Mouse (Mus musculus) midbrain, embryonic 10.5 days (tissue): Measurements from ENCODE around the gene Arid5b. TPM values are rescaled to one million over a fixed set of nuclear protein-coding genes. Genes with fewer than 3 reads are reported as not detected.

Source experiments
- DNase-seq: peaks from one replicate; pipeline ENCODE4 v3.0.0-alpha.2; 2017; ENCODE audit warnings: low spot score
- H3K27ac ChIP-seq: fragments of 300-500 bp; sonication (generic); replicated peaks from 2 replicates; pipeline ENCODE4 v1.5.1; 2016; ENCODE audit warnings: mild to moderate bottlenecking
- H3K27me3 ChIP-seq: fragments of 300-500 bp; sonication (generic); 2 replicates; pipeline ENCODE4 v1.6.1; 2016; ENCODE audit warnings: low read depth, mild to moderate bottlenecking; ENCODE audit not compliant: poor library complexity, severe bottlenecking
- H3K36me3 ChIP-seq: fragments of 300-500 bp; sonication (generic); 2 replicates; pipeline ENCODE4 v1.6.1; 2016; ENCODE audit warnings: mild to moderate bottlenecking, moderate library complexity
- H3K4me1 ChIP-seq: fragments of 300-500 bp; sonication (generic); 2 replicates; pipeline ENCODE4 v1.6.1; 2016
- H3K4me3 ChIP-seq: fragments of 300-500 bp; sonication (generic); 2 replicates; pipeline ENCODE4 v1.5.1; 2016; ENCODE audit warnings: mild to moderate bottlenecking, moderate library complexity
- H3K9me3 ChIP-seq: fragments of 300-500 bp; sonication (generic); replicated peaks from 2 replicates; pipeline ENCODE4 v1.6.1; 2016; ENCODE audit warnings: mild to moderate bottlenecking
- WGBS: fragments of 180-500 bp; shearing (Covaris S2); methylation state at CpG from one replicate; pipeline ENCODE4 v1.1.7; 2016; 5-methylcytosine and 5-hydroxymethylcytosine counted together
- polyA plus RNA-seq: library from polyadenylated mRNA; unstranded; fragments of >200 nt; fragmentation: Nextera tagmentation; extraction: Ambion mirVana; gene quantifications from 2 replicates; pipeline ENCODE4 v1.2.1, GENCODE M21; 2016

The Arid5b gene
- polyA plus RNA-seq, 1 experiment from 2014 or later, result 7.8 TPM

DNA sequence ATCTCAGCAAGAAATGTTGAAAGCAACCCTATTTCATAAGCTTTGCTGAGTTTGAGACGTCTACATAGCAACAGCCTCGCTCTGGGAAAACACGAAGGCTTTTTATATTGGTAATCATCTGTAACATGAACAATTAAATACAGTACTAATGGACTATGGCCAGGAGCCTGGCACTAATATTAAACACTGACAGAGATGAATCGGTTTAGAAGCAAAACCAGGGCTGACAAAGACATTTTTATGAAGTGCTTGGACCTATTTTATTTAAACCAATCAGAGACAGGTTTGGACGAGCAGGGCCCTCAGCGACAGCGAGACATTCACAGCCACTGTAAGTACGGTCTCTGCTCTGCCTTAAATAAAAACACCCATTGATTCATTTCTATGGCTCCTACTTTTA lies 165.6 kb downstream of the Arid5b start:
- WGBS, result 92% methylated on average over 8 of the region's 8 CpGs

GRCm38 (mm10) chr10:68110607-68111006 lies 167.9 kb downstream of the Arid5b start:
- Histone ChIP-seq H3K27me3 (no peaks in the 10 kb centered on the region), H3K27ac (no peak overlapping the region), H3K9me3 (no peaks in the 10 kb centered on the region), H3K36me3 (no peaks in the 10 kb centered on the region), H3K4me1 (peaks cover 16% of the 10 kb centered on the region; the same call in 1 of the 2 replicates), H3K4me3 (no peak overlapping the region)
- 63% methylated on average over 5 of the region's 5 CpGs for WGBS
- no peak for DNase-seq

More for the DNA sequence above, 165.6 kb downstream of the Arid5b start:
- Histone ChIP-seq H3K4me1 (peaks cover 10% of the 10 kb centered on the region; the same call in 1 of the 2 replicates), H3K4me3 (no peak overlapping the region), H3K36me3 (0 out of 2 replicates have a peak, but pooled peaks cover 4% of the 10 kb centered on the region), H3K9me3 (no peaks in the 10 kb centered on the region), H3K27ac (no peak overlapping the region), H3K27me3 (no peaks in the 10 kb centered on the region)
- DNase-seq, result no peak

- no peak overlapping the region for H3K4me3 ChIP-seq
- H3K27ac ChIP-seq, result no peak overlapping the region
- 76% methylated on average over 8 of the region's 8 CpGs for WGBS
- no peaks in the 10 kb centered on the region for H3K9me3 ChIP-seq
- no peak for DNase-seq
- no peaks in the 10 kb centered on the region for H3K27me3 ChIP-seq
- H3K4me1 ChIP-seq, result peaks cover 19% of the 10 kb centered on the region; the same call in 1 of the 2 replicates
- H3K36me3 ChIP-seq, result no peaks in the 10 kb centered on the region
Measured at GRCm38 (mm10) chr10:68110182-68110581, 168.4 kb downstream of the Arid5b start.

DNA sequence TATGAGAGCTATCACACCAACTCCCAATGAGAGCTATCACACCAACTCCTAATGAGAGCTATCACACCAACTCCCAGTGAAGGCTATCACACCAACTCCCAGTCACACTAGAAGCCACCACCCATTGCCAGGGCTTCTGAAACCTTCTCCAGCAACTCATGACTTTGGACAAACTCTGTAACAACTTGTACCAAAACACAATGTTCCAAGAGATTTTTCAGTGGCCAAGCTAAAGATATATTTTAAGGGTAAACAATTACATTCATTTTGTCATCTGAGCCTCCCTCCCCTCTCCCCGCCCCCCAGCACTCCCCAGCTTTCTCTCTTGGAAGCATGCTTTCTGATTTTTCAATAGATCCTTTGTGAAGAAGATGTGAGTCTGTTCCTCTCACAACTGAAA lies 168.9 kb downstream of the Arid5b start:
- no peaks in the 10 kb centered on the region for H3K36me3 ChIP-seq
- WGBS, result 91% methylated on average over 1 of the region's 1 CpGs
- H3K4me1 ChIP-seq, result peaks cover 23% of the 10 kb centered on the region
- H3K27me3 ChIP-seq, result no peaks in the 10 kb centered on the region
- H3K27ac ChIP-seq, result no peak overlapping the region
- no peak overlapping the region for H3K4me3 ChIP-seq
- no peaks in the 10 kb centered on the region for H3K9me3 ChIP-seq
- no peak for DNase-seq

DNA sequence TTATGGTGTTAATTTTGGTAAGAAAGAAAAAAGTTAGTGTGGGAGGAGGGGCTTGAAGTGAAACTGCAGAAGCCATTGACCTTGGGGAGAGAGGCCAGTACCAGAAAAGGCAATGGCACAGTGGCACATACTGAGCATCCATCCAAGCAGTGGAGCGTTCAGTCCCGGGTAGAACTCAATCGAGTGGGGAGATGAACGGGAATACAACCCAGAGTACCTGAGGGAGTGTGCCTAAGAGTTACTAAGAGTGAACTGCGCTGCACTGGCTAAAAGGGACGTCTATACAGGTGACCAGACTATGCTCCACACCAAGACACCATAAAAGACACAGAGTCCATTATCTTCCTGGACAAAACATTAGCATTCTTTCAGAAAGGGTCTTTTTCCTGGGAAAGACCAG lies 170.8 kb downstream of the Arid5b start:
- whole genome bisulfite sequencing, result 88% methylated on average over 6 of the region's 6 CpGs
- no peak overlapping the region for H3K27ac ChIP-seq
- DNase-seq, result no peak

DNA sequence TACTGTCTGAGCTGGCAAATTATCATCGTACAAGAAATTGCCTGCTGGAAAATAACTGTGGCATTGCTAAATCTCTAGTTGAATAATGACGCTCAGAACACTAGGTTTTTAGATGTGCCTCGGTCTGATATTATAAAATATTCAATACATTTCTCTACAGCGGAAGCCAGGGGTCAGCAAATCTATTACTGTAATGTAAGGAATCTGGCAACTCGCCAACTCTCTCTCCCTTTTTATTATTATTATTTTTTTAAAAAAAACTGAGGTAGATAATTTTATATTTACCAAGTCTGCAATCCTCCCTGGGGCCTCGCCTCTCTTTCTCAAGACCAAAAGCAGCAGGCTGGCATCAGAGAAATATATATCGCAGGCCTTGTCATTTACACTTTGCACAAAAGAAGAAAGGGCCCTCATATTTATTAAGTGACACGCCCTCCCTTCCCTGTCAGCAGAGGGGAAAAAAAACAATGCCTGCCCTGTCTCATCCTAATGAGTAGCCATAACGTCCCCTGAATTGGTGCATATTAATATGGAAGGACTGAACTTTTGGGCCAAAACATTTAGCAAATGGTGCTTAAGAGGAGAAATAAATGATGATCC lies 172.1 kb downstream of the Arid5b start:
- no peaks in the 10 kb centered on the region for H3K9me3 ChIP-seq
- H3K27me3 ChIP-seq, result no peaks in the 10 kb centered on the region
- no peak overlapping the region for H3K4me3 ChIP-seq
- H3K36me3 ChIP-seq, result no peaks in the 10 kb centered on the region
- no peak overlapping the region for H3K27ac ChIP-seq
- H3K4me1 ChIP-seq, result peaks cover 31% of the 10 kb centered on the region
- 86% methylated on average over 9 of the region's 9 CpGs for WGBS
- DNase-seq, result no peak

More for the DNA sequence above, 170.8 kb downstream of the Arid5b start:
- Histone ChIP-seq H3K4me1 (peaks cover 31% of the 10 kb centered on the region), H3K4me3 (no peak overlapping the region), H3K9me3 (no peaks in the 10 kb centered on the region), H3K27me3 (no peaks in the 10 kb centered on the region), H3K36me3 (no peaks in the 10 kb centered on the region)

- 83% methylated on average over 14 of the region's 14 CpGs for WGBS
- peaks cover 26% of the 10 kb centered on the region for H3K4me1 ChIP-seq
- no peaks in the 10 kb centered on the region for H3K9me3 ChIP-seq
- H3K4me3 ChIP-seq, result no peak overlapping the region
- peak overlapping the region; percentile 43; the same call in 1 of the 2 replicates for H3K27ac ChIP-seq
- H3K36me3 ChIP-seq, result no peaks in the 10 kb centered on the region
- no peak for DNase-seq
- H3K27me3 ChIP-seq, result no peaks in the 10 kb centered on the region
Measured at GRCm38 (mm10) chr10:68104881-68105781, 173.4 kb downstream of the Arid5b start.

- DNase-seq, result peak; percentile 26
- Histone ChIP-seq H3K9me3 (no peaks in the 10 kb centered on the region), H3K4me1 (peaks cover 21% of the 10 kb centered on the region), H3K36me3 (no peaks in the 10 kb centered on the region), H3K27ac (peak overlapping the region; percentile 43; the same call in 1 of the 2 replicates), H3K27me3 (no peaks in the 10 kb centered on the region), H3K4me3 (no peak overlapping the region)
- WGBS, result 18% methylated on average over 2 of the region's 2 CpGs
Measured at GRCm38 (mm10) chr10:68104481-68104880, 174.1 kb downstream of the Arid5b start.

DNA sequence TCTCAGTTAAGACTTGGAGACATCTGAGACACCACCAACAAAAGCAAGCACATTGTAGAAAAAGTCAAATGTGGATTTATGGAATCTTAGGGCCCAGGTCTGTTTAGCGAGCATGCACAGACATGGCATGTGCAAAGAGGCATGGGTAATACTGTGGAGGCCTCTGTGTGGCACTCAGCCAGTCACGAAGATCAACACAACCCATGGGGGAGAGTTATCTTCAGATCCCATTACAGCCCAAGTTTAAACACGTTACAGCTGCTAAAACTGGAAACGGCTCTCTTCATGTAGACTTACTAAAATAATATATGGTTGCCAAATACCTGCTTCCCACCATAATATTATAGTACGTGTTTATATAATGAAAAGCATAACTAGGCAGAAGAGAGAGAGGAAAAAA lies 174.6 kb downstream of the Arid5b start:
- DNase-seq, result no peak
- Histone ChIP-seq H3K4me1 (peaks cover 21% of the 10 kb centered on the region), H3K27me3 (no peaks in the 10 kb centered on the region), H3K36me3 (no peaks in the 10 kb centered on the region), H3K4me3 (no peak overlapping the region), H3K27ac (no peak overlapping the region), H3K9me3 (no peaks in the 10 kb centered on the region)
- 80% methylated on average over 5 of the region's 5 CpGs for WGBS

DNA sequence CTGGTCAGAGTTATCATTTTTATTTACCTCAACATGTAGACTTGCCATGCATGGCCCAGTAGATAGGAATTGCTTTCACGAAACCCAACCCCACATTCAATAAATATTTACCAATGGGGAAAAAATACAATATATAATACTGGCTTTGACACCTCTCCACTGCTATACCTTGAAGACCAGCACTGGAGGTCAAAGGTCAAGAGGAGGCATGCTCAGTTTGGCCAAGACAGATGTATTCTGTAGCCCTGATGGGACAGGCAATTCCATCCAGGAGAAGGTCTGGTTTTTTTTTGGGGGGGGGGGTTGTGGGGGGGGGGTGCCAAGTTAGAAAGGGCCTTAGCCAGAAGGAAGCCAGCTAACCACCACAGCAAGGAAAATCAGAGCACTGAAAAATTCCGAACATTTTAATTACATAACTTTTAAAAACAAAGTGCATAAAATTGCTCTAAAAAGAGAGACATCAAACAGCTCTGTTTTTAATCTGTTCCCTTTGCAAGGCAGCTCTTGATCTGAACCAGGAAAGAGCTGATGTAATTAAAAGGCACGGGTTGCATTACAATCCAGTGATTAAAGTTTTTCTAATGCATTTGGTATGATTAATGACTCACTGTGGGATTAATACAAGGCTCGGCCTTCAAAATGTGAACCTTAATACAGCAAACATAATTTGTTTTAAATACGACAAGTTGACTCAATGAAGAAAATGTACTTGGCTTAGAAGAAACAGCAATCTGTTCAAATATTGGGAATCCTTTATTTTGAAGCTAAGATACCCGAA lies 175.3 kb downstream of the Arid5b start:
- H3K4me1 ChIP-seq, result peaks cover 21% of the 10 kb centered on the region
- no peak overlapping the region for H3K4me3 ChIP-seq
- peaks cover 3% of the 10 kb centered on the region for H3K36me3 ChIP-seq
- no peak overlapping the region for H3K27ac ChIP-seq
- DNase-seq, result no peak
- no peaks in the 10 kb centered on the region for H3K27me3 ChIP-seq
- 85% methylated on average over 6 of the region's 6 CpGs for WGBS
- no peaks in the 10 kb centered on the region for H3K9me3 ChIP-seq

DNA sequence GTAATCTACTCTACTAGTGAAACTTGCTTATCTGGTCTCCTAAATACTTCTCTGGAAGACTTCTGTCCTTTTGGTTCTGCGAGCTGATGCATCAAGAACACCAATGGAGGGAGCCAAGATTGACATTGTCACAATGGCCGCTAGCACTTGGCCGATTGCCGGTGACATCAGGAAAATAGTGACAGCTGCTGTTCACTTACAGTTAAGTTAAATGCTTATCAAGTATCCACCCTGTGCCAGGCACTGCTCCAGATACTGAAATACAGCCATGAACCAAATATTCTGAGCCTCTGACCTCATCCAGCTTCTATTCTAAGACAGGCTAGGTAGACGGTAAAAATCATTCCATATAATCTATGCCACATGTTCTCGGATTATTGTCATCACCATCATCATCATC lies 176.0 kb downstream of the Arid5b start:
- 97% methylated on average over 6 of the region's 6 CpGs for WGBS
- H3K27ac ChIP-seq, result no peak overlapping the region
- H3K9me3 ChIP-seq, result no peaks in the 10 kb centered on the region
- peaks cover 10% of the 10 kb centered on the region for H3K36me3 ChIP-seq
- H3K4me3 ChIP-seq, result no peak overlapping the region
- DNase-seq, result no peak
- peaks cover 21% of the 10 kb centered on the region for H3K4me1 ChIP-seq
- H3K27me3 ChIP-seq, result no peaks in the 10 kb centered on the region

GRCm38 (mm10) chr10:68101251-68101650 lies 177.3 kb downstream of the Arid5b start:
- no peaks in the 10 kb centered on the region for H3K27me3 ChIP-seq
- H3K27ac ChIP-seq, result no peak overlapping the region
- DNase-seq, result no peak
- H3K9me3 ChIP-seq, result no peaks in the 10 kb centered on the region
- H3K4me1 ChIP-seq, result peaks cover 21% of the 10 kb centered on the region
- H3K36me3 ChIP-seq, result peaks cover 23% of the 10 kb centered on the region
- no peak overlapping the region for H3K4me3 ChIP-seq
- 89% methylated on average over 4 of the region's 4 CpGs for WGBS
